Mouse (Mus musculus) heart, embryonic 10.5 days (tissue): ENCODE results near the gene Rhbdf2. TPM values are rescaled to one million over a fixed set of nuclear protein-coding genes. Genes with fewer than 3 reads are reported as not detected.
"Not testable (repeated sequence)": the region's sequence is repeated elsewhere in the genome, so short reads cannot be mapped to it uniquely, and the experiment has no call there.

ENCODE experiments used
- DNase-seq: peaks from one replicate; pipeline ENCODE4 v3.0.0-alpha.2; 2017; ENCODE audit warnings: low spot score
- H3K27ac ChIP-seq: fragments of 300-500 bp; sonication (generic); 2 replicates; pipeline ENCODE4 v1.5.1; 2016; ENCODE audit warnings: mild to moderate bottlenecking
- H3K27me3 ChIP-seq: fragments of 300-500 bp; sonication (generic); 2 replicates; pipeline ENCODE4 v1.6.1; 2016; ENCODE audit warnings: mild to moderate bottlenecking; ENCODE audit not compliant: poor library complexity, insufficient read depth, severe bottlenecking
- H3K36me3 ChIP-seq: fragments of 300-500 bp; sonication (generic); 2 replicates; pipeline ENCODE4 v1.6.1; 2016; ENCODE audit warnings: mild to moderate bottlenecking, moderate library complexity
- H3K4me1 ChIP-seq: fragments of 300-500 bp; sonication (generic); 2 replicates; pipeline ENCODE4 v1.6.1; 2016; ENCODE audit warnings: mild to moderate bottlenecking
- H3K4me3 ChIP-seq: fragments of 300-500 bp; sonication (generic); 2 replicates; pipeline ENCODE4 v1.5.1; 2016; ENCODE audit warnings: mild to moderate bottlenecking, moderate library complexity
- H3K9me3 ChIP-seq: fragments of 300-500 bp; sonication (generic); 2 replicates; pipeline ENCODE4 v1.6.1; 2016; ENCODE audit warnings: mild to moderate bottlenecking, moderate library complexity
- WGBS: fragments of 180-500 bp; shearing (Covaris S2); methylation state at CpG from one replicate; pipeline ENCODE4 v1.1.7; 2016; 5-methylcytosine and 5-hydroxymethylcytosine counted together
- polyA plus RNA-seq: library from polyadenylated mRNA; unstranded; fragments of >200 nt; fragmentation: Nextera tagmentation; extraction: Ambion mirVana; gene quantifications from 2 replicates; pipeline ENCODE4 v1.2.1, GENCODE M21; 2016

Rhbdf2 gene
- polyA plus RNA-seq, 1 experiment from 2014 or later = 6.7 TPM

- Histone ChIP-seq H3K9me3 (no peaks in the 10 kb centered on the region), H3K27ac (peak overlapping the region; percentile 79; the same call in 1 of the 2 replicates), H3K27me3 (peaks cover 55% of the 10 kb centered on the region), H3K36me3 (no peaks in the 10 kb centered on the region), H3K4me3 (no peak overlapping the region), H3K4me1 (peaks cover 67% of the 10 kb centered on the region)
- 86% methylated on average over 7 of the region's 7 CpGs for WGBS
- no peak for DNase-seq
Observed at GRCm38 (mm10) chr11:116646771-116647170, 20.0 kb upstream of the Rhbdf2 start.

GRCm38 (mm10) chr11:116646136-116646535 lies 19.3 kb upstream of the Rhbdf2 start:
- no peak for DNase-seq
- Histone ChIP-seq H3K4me1 (peaks cover 60% of the 10 kb centered on the region), H3K9me3 (no peaks in the 10 kb centered on the region), H3K27me3 (peaks cover 48% of the 10 kb centered on the region), H3K27ac (no peak overlapping the region), H3K36me3 (no peaks in the 10 kb centered on the region), H3K4me3 (no peak overlapping the region)
- WGBS = 66% methylated on average over 11 of the region's 11 CpGs

GRCm38 (mm10) chr11:116645446-116646110 lies 18.8 kb upstream of the Rhbdf2 start:
- Histone ChIP-seq H3K27ac (peak overlapping the region; percentile 13; the same call in 1 of the 2 replicates), H3K4me3 (no peak overlapping the region), H3K4me1 (peaks cover 60% of the 10 kb centered on the region), H3K27me3 (peaks cover 43% of the 10 kb centered on the region), H3K9me3 (no peaks in the 10 kb centered on the region), H3K36me3 (no peaks in the 10 kb centered on the region)
- DNase-seq = no peak
- 52% methylated on average over 8 of the region's 8 CpGs for WGBS

GRCm38 (mm10) chr11:116644225-116645112 lies 17.6 kb upstream of the Rhbdf2 start:
- DNase-seq = no peak
- Histone ChIP-seq H3K9me3 (no peaks in the 10 kb centered on the region), H3K27ac (peak overlapping the region; percentile 71), H3K4me3 (peak overlapping the region; percentile 35), H3K36me3 (no peaks in the 10 kb centered on the region), H3K27me3 (peaks cover 32% of the 10 kb centered on the region), H3K4me1 (peaks cover 57% of the 10 kb centered on the region)
- WGBS = 47% methylated on average over 21 of the region's 21 CpGs

- Histone ChIP-seq H3K27me3 (peaks cover 24% of the 10 kb centered on the region), H3K27ac (peak overlapping the region; percentile 71), H3K4me3 (peak overlapping the region; percentile 35), H3K4me1 (peaks cover 49% of the 10 kb centered on the region), H3K36me3 (no peaks in the 10 kb centered on the region), H3K9me3 (no peaks in the 10 kb centered on the region)
- 5% methylated on average over 19 of the region's 19 CpGs for WGBS
- DNase-seq = no peak
Observed at GRCm38 (mm10) chr11:116643579-116644224, 16.9 kb upstream of the Rhbdf2 start.

GRCm38 (mm10) chr11:116642681-116643578 lies 16.1 kb upstream of the Rhbdf2 start:
- DNase-seq = peak; percentile 95
- Histone ChIP-seq H3K36me3 (no peaks in the 10 kb centered on the region), H3K4me3 (peak overlapping the region; percentile 35), H3K27ac (peak overlapping the region; percentile 71), H3K9me3 (no peaks in the 10 kb centered on the region), H3K4me1 (peaks cover 41% of the 10 kb centered on the region), H3K27me3 (peaks cover 24% of the 10 kb centered on the region)
- 32% methylated on average over 14 of the region's 14 CpGs for WGBS

- Histone ChIP-seq H3K4me1 (peaks cover 29% of the 10 kb centered on the region), H3K36me3 (no peaks in the 10 kb centered on the region), H3K27ac (no peak overlapping the region), H3K9me3 (no peaks in the 10 kb centered on the region), H3K27me3 (peaks cover 24% of the 10 kb centered on the region), H3K4me3 (no peak overlapping the region)
- 61% methylated on average over 3 of the region's 3 CpGs for whole genome bisulfite sequencing
- DNase-seq = no peak
Observed at GRCm38 (mm10) chr11:116641731-116642130, 14.9 kb upstream of the Rhbdf2 start.

- H3K9me3 ChIP-seq = no peaks in the 10 kb centered on the region
- H3K4me3 ChIP-seq = no peak overlapping the region
- no peak overlapping the region for H3K27ac ChIP-seq
- no peaks in the 10 kb centered on the region for H3K36me3 ChIP-seq
- DNase-seq = no peak
- H3K27me3 ChIP-seq = peaks cover 19% of the 10 kb centered on the region
- 40% methylated on average over 5 of the region's 5 CpGs for WGBS
- H3K4me1 ChIP-seq = peaks cover 25% of the 10 kb centered on the region
Observed at GRCm38 (mm10) chr11:116641168-116641567, 14.3 kb upstream of the Rhbdf2 start.

- not testable (repeated sequence) for H3K4me3 ChIP-seq, DNase-seq, H3K27ac ChIP-seq, H3K4me1 ChIP-seq, H3K36me3 ChIP-seq, H3K27me3 ChIP-seq, H3K9me3 ChIP-seq
- 70% methylated on average over 8 of the region's 8 CpGs for WGBS
Observed at GRCm38 (mm10) chr11:116636607-116637006, 9.8 kb upstream of the Rhbdf2 start.

GRCm38 (mm10) chr11:116632962-116633361 lies 6.1 kb upstream of the Rhbdf2 start:
- no peak overlapping the region for H3K27ac ChIP-seq
- H3K4me1 ChIP-seq = peaks cover 29% of the 10 kb centered on the region
- no peaks in the 10 kb centered on the region for H3K36me3 ChIP-seq
- no peak for DNase-seq
- H3K27me3 ChIP-seq = no peaks in the 10 kb centered on the region
- no peaks in the 10 kb centered on the region for H3K9me3 ChIP-seq
- H3K4me3 ChIP-seq = no peak overlapping the region
- WGBS = 82% methylated on average over 10 of the region's 10 CpGs

- Histone ChIP-seq H3K36me3 (no peaks in the 10 kb centered on the region), H3K4me1 (peaks cover 45% of the 10 kb centered on the region), H3K4me3 (no peak overlapping the region), H3K27ac (peak overlapping the region; percentile 79), H3K27me3 (no peaks in the 10 kb centered on the region), H3K9me3 (no peaks in the 10 kb centered on the region)
- 37% methylated on average over 12 of the region's 12 CpGs for WGBS
- DNase-seq = no peak
Observed at GRCm38 (mm10) chr11:116630171-116630965, 3.5 kb upstream of the Rhbdf2 start.
